Mouse (Mus musculus): ENCODE results near the gene Ghdc.

GRCm38 (mm10) chr11:100745085-100745484, 25.7 kb downstream of the Ghdc start:
- TF ChIP-seq GATA1 (IDR thresholded peaks at IDR 0.05; ENCODE audit: borderline replicate concordance, low read length) (no peak), FLI1 (IDR thresholded peaks at IDR 0.05; ENCODE audit: low read length) (no peak)

Measured in megakaryocyte, embryonic 14.5 days (primary cell).